Mouse (Mus musculus) C3H10T1/2 (cell line): Measurements from ENCODE around the gene Syt13. TPM values are rescaled to one million over a fixed set of nuclear protein-coding genes. Genes with fewer than 3 reads are reported as not detected.

Experiments
- polyA plus RNA-seq, 2 experiments: library from polyadenylated mRNA; unstranded; fragments of >200 nt; fragmentation: generic; extraction: Trizol; gene quantifications; one replicate each; pipeline ENCODE4 v1.2.1; 2012; ENCODE audit warnings: missing spikeins in 2 of 2

The Syt13 gene
- under 1 TPM; 0.06 to 0.20 TPM for polyA plus RNA-seq

DNA sequence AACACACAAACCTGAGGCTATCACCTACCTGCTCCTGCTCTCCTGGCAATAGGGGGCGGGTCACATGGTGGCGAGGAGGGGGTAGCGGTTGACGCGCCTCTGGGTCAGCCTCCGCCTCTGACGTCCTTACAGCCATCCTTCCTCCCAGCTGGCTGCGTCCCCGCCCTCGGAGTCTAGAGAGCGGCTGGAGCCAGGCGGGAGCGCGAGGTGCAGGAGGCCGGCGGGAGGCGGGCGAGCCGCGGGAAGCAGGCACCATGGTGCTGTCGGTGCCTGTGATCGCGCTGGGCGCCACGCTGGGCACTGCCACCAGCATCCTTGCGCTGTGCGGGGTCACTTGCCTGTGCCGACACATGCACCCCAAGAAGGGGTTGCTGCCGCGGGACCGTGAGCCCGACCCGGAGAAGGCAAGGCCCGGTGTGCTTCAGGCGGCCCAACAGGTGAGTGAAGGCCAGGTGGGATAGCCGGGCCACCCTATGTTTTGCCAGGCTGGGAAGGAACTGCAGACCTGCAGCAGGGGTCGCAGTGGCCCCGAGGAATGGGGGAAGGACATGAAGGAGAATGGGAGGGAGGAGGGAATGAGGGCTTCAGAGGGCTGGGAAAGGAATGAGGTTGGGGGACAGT lies at the start of gene Syt13:
Syt13 (plus strand) TSS at position 166 of the 621 bp plus-strand sequence.

Other genes starting within 250 kb of the Syt13 start
- 1 to 10 TPM; 2.5 to 6.9 TPM for gene Prdm11, start 131.1 kb downstream of the Syt13 start, polyA plus RNA-seq